Mouse (Mus musculus): ENCODE measurements around the gene Plaur. TPM values are rescaled to one million over a fixed set of nuclear protein-coding genes. Genes with fewer than 3 reads are reported as not detected.
A peak's percentile ranks its signal among the peaks of the same experiment; 100 is the strongest.

The Plaur gene
- polyA plus RNA-seq, 1 experiment from 2014 or later, result 71.4 TPM

GRCm38 (mm10) chr7:24457726-24458370 lies 4.4 kb upstream of the Plaur start:
- 25% methylated on average over 10 of the region's 10 CpGs for WGBS (ENCODE audit: missing documents)
- no peak overlapping the region for H3K4me3 ChIP-seq (ENCODE audit: inconsistent target)
- peak overlapping the region; percentile 60 for H3K27ac ChIP-seq
- H3K79me2 ChIP-seq (ENCODE audit: inconsistent target), result no peaks in the 10 kb centered on the region
- no peaks in the 10 kb centered on the region for H3K36me3 ChIP-seq (ENCODE audit: inconsistent target)

DNA sequence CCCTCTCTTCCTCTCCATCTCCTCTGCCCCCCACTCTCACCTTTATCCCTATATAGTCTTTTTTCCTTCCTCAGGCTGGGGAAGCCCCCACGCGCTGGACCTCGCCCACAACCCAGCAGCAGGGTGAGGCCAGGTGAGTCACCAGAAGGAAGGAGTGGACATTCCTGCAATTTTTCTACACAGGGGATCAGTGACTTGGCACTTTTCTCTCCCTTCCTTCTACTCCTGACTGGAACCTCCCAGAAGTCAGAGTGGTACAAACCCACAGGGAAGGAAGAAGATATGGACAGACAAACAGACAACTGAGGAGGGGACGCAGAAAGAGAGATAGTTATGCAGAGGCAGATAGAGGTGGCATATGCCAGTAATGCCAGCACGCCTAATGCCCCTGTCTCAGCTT lies 2.8 kb upstream of the Plaur start:
- H3K27ac ChIP-seq, result peak overlapping the region; percentile 65
- no peak overlapping the region for H3K4me3 ChIP-seq (ENCODE audit: inconsistent target)
- H3K36me3 ChIP-seq (ENCODE audit: inconsistent target), result no peaks in the 10 kb centered on the region
- H3K79me2 ChIP-seq (ENCODE audit: inconsistent target), result peaks cover 15% of the 10 kb centered on the region
- 78% methylated on average over 5 of the region's 5 CpGs for WGBS (ENCODE audit: missing documents)

- peak overlapping the region; percentile 65 for H3K27ac ChIP-seq
- H3K79me2 ChIP-seq (ENCODE audit: inconsistent target), result peaks cover 19% of the 10 kb centered on the region
- H3K36me3 ChIP-seq (ENCODE audit: inconsistent target), result no peaks in the 10 kb centered on the region
- 75% methylated on average over 3 of the region's 3 CpGs for WGBS (ENCODE audit: missing documents)
- H3K4me3 ChIP-seq (ENCODE audit: inconsistent target), result no peak overlapping the region
Measured at GRCm38 (mm10) chr7:24459843-24460242, 2.4 kb upstream of the Plaur start.

DNA sequence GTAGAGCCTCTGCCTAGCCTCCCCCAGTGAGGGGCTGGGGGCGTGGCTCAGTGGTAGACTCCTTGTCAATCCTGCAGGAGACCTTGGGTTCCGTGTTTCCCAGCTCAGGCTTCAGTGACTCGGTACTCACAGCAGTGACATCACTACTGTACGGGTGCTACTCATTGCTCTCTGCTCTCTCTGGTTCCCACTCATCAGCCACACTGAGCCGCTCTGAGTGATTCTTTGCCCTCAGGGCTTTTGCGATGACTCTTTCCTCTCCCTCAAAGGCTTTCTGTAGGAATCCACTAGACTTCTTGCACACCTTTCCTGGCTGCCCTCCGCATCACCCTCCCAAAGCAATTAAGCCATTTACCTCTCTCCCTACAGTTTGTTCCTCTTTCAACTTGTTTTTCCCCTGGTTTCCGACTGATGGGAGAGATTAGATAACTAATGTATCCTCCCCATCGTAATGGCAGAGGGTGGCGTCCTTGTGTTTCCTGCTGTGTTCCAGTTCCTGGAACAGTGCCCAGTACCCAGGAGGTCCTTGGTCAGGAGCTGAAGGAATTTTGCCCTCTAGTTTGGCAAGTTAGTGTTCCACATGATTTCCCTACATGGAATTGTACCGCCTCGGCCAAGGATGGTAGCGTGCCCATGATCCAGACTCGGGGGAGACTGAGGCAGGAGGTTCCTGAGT lies 770 bp upstream of the Plaur start:
- 0 out of 2 replicates have a peak, but pooled peaks cover 6% of the 10 kb centered on the region for H3K36me3 ChIP-seq (ENCODE audit: inconsistent target)
- H3K4me3 ChIP-seq (ENCODE audit: inconsistent target), result no peak overlapping the region
- peaks cover 35% of the 10 kb centered on the region for H3K79me2 ChIP-seq (ENCODE audit: inconsistent target)
- peak overlapping the region; percentile 57 for H3K27ac ChIP-seq
- 28% methylated on average over 14 of the region's 14 CpGs for WGBS (ENCODE audit: missing documents)

DNA sequence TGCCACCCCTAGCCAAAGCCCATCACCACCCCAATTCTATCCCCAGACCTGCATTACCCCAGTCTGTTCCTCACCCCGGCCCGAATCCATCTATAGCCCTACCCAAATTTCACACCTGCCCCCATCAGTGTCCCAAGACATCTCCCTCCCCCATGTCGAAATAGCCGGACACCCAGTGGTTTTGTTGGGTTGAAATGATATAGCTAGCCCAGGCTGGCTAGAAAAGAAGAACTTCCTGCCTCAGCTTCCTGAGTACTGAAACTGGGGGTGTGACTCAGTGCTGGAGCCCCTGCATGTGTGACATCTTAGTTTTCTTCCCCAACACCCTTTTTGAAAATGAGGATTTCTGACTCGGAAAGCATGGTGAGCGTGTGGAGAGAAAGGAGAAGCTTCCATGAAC lies 4.6 kb downstream of the Plaur start:
- peaks cover 31% of the 10 kb centered on the region; the same call in 1 of the 2 replicates for H3K36me3 ChIP-seq (ENCODE audit: inconsistent target)
- peak overlapping the region; percentile 10; the same call in 1 of the 2 replicates for H3K27ac ChIP-seq
- H3K79me2 ChIP-seq (ENCODE audit: inconsistent target), result peaks cover 66% of the 10 kb centered on the region
- 30% methylated on average over 6 of the region's 6 CpGs for WGBS (ENCODE audit: missing documents)
- H3K4me3 ChIP-seq (ENCODE audit: inconsistent target), result no peak overlapping the region

GRCm38 (mm10) chr7:24467886-24468285 lies 5.6 kb downstream of the Plaur start:
- H3K79me2 ChIP-seq (ENCODE audit: inconsistent target), result peaks cover 66% of the 10 kb centered on the region
- 91% methylated on average over 5 of the region's 5 CpGs for WGBS (ENCODE audit: missing documents)
- H3K4me3 ChIP-seq (ENCODE audit: inconsistent target), result no peak overlapping the region
- H3K27ac ChIP-seq, result no peak overlapping the region
- H3K36me3 ChIP-seq (ENCODE audit: inconsistent target), result peaks cover 42% of the 10 kb centered on the region; the same call in 1 of the 2 replicates

DNA sequence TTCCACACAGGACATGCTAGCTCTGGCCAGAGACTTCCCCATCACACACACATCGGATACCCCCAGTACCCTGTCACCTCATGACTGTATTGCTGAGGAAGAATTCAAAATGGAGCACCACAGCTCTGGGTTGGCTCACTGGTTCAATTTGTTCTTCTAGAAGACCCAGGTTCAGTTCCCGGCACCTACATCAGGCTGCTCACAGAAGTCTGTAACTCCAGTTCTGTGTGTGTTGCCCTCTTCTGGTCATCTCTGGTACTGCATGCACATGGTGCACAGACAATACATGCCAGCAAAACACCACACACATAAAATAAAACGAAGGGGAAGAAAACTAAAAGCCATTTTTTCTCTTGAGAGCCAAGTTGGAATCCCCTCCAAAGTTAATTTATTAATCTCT lies 6.8 kb downstream of the Plaur start:
- Histone ChIP-seq H3K36me3 (ENCODE audit: inconsistent target) (peaks cover 44% of the 10 kb centered on the region; the same call in 1 of the 2 replicates), H3K27ac (no peak overlapping the region), H3K4me3 (ENCODE audit: inconsistent target) (no peak overlapping the region), H3K79me2 (ENCODE audit: inconsistent target) (peaks cover 54% of the 10 kb centered on the region)
- WGBS (ENCODE audit: missing documents), result 94% methylated on average over 3 of the region's 3 CpGs

DNA sequence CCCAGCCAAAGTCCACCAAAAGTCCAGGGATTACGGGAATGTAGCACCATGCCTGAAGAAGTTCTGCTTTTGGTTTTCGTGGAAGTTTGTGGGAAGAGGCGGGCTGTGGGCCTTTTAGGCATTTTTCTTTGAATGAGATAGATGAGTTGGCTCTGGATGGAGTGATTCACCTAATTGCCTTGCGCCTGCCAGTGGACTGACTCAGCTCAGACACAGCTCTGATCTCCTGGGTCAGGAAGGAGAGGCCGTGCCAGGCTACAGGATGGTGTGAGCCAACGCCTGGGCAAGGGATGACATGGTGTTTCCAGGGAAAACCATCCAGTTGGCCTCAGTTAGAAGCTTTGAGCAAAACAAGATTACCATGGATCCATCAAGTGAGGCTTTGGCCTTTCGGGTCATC lies 8.1 kb downstream of the Plaur start:
- Histone ChIP-seq H3K4me3 (ENCODE audit: inconsistent target) (no peak overlapping the region), H3K36me3 (ENCODE audit: inconsistent target) (peaks cover 44% of the 10 kb centered on the region; the same call in 1 of the 2 replicates), H3K27ac (no peak overlapping the region), H3K79me2 (ENCODE audit: inconsistent target) (peaks cover 42% of the 10 kb centered on the region)
- 97% methylated on average over 7 of the region's 7 CpGs for WGBS (ENCODE audit: missing documents)

- WGBS (ENCODE audit: missing documents), result 70% methylated on average over 6 of the region's 6 CpGs
- H3K4me3 ChIP-seq (ENCODE audit: inconsistent target), result no peak overlapping the region
- no peak overlapping the region for H3K27ac ChIP-seq
- peaks cover 23% of the 10 kb centered on the region; the same call in 1 of the 2 replicates for H3K79me2 ChIP-seq (ENCODE audit: inconsistent target)
- peaks cover 35% of the 10 kb centered on the region; the same call in 1 of the 2 replicates for H3K36me3 ChIP-seq (ENCODE audit: inconsistent target)
Measured at GRCm38 (mm10) chr7:24472442-24472841, 10.2 kb downstream of the Plaur start.

GRCm38 (mm10) chr7:24472937-24473336 lies 10.7 kb downstream of the Plaur start:
- no peak overlapping the region for H3K27ac ChIP-seq
- peaks cover 30% of the 10 kb centered on the region; the same call in 1 of the 2 replicates for H3K36me3 ChIP-seq (ENCODE audit: inconsistent target)
- H3K4me3 ChIP-seq (ENCODE audit: inconsistent target), result no peak overlapping the region
- WGBS (ENCODE audit: missing documents), result 83% methylated on average over 7 of the region's 7 CpGs
- H3K79me2 ChIP-seq (ENCODE audit: inconsistent target), result peaks cover 18% of the 10 kb centered on the region; the same call in 1 of the 2 replicates

GRCm38 (mm10) chr7:24473913-24474529 lies 11.7 kb downstream of the Plaur start:
- 68% methylated on average over 10 of the region's 10 CpGs for WGBS (ENCODE audit: missing documents)
- Histone ChIP-seq H3K36me3 (ENCODE audit: inconsistent target) (peaks cover 20% of the 10 kb centered on the region; the same call in 1 of the 2 replicates), H3K79me2 (ENCODE audit: inconsistent target) (peaks cover 7% of the 10 kb centered on the region; the same call in 1 of the 2 replicates), H3K27ac (no peak overlapping the region), H3K4me3 (ENCODE audit: inconsistent target) (no peak overlapping the region)

DNA sequence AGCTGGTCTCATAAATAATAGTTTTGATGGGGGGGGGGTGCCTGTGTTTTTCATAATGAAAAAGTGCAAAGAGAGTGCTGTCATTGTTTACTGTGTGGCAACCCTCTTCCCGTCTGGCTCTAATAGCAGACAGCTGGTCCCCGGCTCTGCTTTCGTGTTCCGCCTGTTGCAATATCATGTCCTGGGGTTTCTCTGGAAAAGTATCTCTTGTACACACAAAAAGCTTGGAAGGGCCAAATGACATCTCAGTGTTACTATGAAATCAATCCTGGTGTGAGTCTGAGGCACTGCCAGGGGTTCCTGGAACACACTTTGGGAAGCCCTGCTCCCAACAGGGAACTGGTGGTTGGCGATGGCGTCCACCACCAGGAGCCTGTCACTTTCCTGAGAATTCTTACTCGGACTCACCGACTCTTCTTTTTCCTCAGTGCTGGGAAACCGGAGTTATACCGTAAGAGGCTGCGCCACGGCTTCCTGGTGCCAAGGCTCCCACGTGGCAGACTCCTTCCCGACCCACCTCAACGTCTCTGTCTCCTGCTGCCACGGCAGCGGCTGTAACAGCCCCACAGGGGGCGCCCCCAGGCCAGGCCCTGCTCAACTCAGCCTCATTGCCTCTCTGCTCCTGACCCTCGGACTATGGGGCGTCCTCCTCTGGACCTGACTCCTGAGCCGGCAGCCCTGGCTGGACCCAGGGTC lies 12.7 kb downstream of the Plaur start:
- peaks cover 19% of the 10 kb centered on the region; the same call in 1 of the 2 replicates for H3K36me3 ChIP-seq (ENCODE audit: inconsistent target)
- no peak overlapping the region for H3K4me3 ChIP-seq (ENCODE audit: inconsistent target)
- no peaks in the 10 kb centered on the region; the same call in 1 of the 2 replicates for H3K79me2 ChIP-seq (ENCODE audit: inconsistent target)
- no peak overlapping the region for H3K27ac ChIP-seq
- WGBS (ENCODE audit: missing documents), result 95% methylated on average over 21 of the region's 21 CpGs

DNA sequence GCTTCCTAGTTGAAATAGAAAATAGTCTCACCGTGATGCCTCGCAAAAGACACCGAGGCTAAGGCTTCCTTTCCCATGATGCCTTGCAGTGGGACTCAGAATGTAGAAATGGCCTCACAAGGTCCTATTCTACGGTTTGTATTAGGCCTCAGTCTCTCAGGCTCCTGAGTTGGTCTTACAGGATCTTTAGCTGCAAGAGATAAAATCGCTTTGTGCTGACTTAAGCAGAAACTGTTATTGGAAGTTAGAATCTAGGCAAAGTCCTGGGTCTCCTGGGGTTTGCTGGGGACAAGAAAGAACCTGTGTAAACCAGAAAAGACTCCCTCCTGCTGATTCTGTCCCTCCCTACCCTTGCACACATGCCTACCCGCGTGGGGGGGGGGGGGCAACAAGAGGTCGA lies 14.1 kb downstream of the Plaur start:
- 87% methylated on average over 8 of the region's 8 CpGs for WGBS (ENCODE audit: missing documents)
- Histone ChIP-seq H3K79me2 (ENCODE audit: inconsistent target) (no peaks in the 10 kb centered on the region), H3K27ac (no peak overlapping the region)

GRCm38 (mm10) chr7:24476856-24477255 lies 14.6 kb downstream of the Plaur start:
- Histone ChIP-seq H3K4me3 (ENCODE audit: inconsistent target) (no peak overlapping the region), H3K79me2 (ENCODE audit: inconsistent target) (no peaks in the 10 kb centered on the region), H3K27ac (no peak overlapping the region), H3K36me3 (ENCODE audit: inconsistent target) (peaks cover 12% of the 10 kb centered on the region; the same call in 1 of the 2 replicates)
- WGBS (ENCODE audit: missing documents), result 95% methylated on average over 7 of the region's 7 CpGs

More for the DNA sequence above, 14.1 kb downstream of the Plaur start:
- Histone ChIP-seq H3K36me3 (ENCODE audit: inconsistent target) (peaks cover 16% of the 10 kb centered on the region; the same call in 1 of the 2 replicates), H3K4me3 (ENCODE audit: inconsistent target) (no peak overlapping the region)

Data from macrophage (primary cell).